8 mouse cellular contexts compared by ENCODE assay signal in the genomic region with DNA sequence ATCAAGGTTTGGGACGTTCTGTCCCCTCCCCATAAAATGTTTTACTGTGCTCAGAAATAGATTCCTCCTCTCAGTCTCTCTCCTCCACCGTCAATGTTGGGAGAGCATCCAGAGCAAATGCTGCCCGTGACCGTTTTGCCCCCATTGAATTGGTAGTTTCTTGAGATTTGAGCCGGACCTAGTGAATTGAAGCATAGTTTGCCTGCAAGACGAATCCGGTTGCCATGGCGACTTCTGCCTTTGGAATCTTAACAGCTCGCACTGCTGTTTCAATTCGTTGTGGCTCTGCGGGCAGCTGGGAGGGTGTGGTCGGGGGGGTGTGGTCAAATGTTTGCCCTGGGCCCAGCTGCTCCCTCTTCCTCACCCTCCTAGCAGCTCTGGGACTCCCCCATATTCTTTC. TPM values are rescaled to one million over a fixed set of nuclear protein-coding genes. Genes with fewer than 3 reads are reported as not detected.
DNase-seq lines count a peak whose midpoint lies in the region; ATAC-seq lines count a peak whose summit lies in the region.

No protein-coding gene starts in this region.

- H3K4me2 ChIP-seq in intestine, embryonic 14.5 days (ENCODE audit: low read length) = peak overlapping the region; percentile 68

- peak; percentile 27 for DNase-seq in cerebellum, adult 11 months
- DNase-seq in embryo, embryonic 11.5 days (ENCODE audit: low read depth, low spot score) = peak; percentile 76
- peak; percentile 39 for DNase-seq in gastrocnemius, postnatal 25 days
- DNase-seq in intestine, embryonic 14.5 days (ENCODE audit: low spot score) = peak; percentile 81
- DNase-seq in left cerebral cortex, postnatal 36 days (ENCODE audit: low spot score in 2 of 2) = peak; percentile 54 to 64
- peak; percentile 92 for DNase-seq in mesoderm, embryonic 11.5 days (ENCODE audit: low read depth, low spot score)
- DNase-seq in skeletal muscle tissue, adult 2 months (ENCODE audit: low read depth, low spot score) = peak; percentile 65

- peak overlapping the region; percentile 86 for H3K9ac ChIP-seq in intestine, embryonic 14.5 days (ENCODE audit: low read length)

- H3K9me3 ChIP-seq in intestine, embryonic 14.5 days (ENCODE audit: control insufficient read depth, low read length) = no peaks in the 10 kb centered on the region

- H3K4me3 ChIP-seq in intestine, embryonic 14.5 days (ENCODE audit: low read depth, low read length) = peak overlapping the region; percentile 94

- intact Hi-C loops in left cerebral cortex, postnatal 36 days (cut with DNase I) = loop anchor here (5.0 kb wide), 4 partner anchors 75 to 215 kb away; no protein-coding TSS in a partner anchor

- ATAC-seq in cerebellum, adult (ENCODE audit: insufficient number of reproducible peaks, low FRiP score, low TSS enrichment) = no peak
- ATAC-seq in intestine, embryonic 14.5 days (replicated peaks; ENCODE audit: low FRiP score, low TSS enrichment, low read depth) = no peak

- under 1% methylated on average over 12 of the region's 12 CpGs for WGBS in intestine, embryonic 14.5 days

- no peaks in the 10 kb centered on the region for H3K36me3 ChIP-seq in intestine, embryonic 14.5 days (ENCODE audit: control insufficient read depth, insufficient read depth, low read length)

- peak overlapping the region; percentile 92 for H3K27ac ChIP-seq in intestine, embryonic 14.5 days (ENCODE audit: low read depth)

- peaks cover 30% of the 10 kb centered on the region for H3K4me1 ChIP-seq in intestine, embryonic 14.5 days (replicated peaks; ENCODE audit: control insufficient read depth, insufficient read depth, low read length)

- H3K27me3 ChIP-seq in intestine, embryonic 14.5 days (replicated peaks; ENCODE audit: control insufficient read depth, insufficient read depth, low read length) = no peaks in the 10 kb centered on the region

RNA-seq across cellular contexts. Expression of gene Daam1, which starts 1.3 kb away (rescaled TPM):
- total RNA-seq in gastrocnemius, postnatal 25 days (2021) = 10 to 100 TPM; 10.4 to 13.8 TPM
- polyA plus RNA-seq in intestine, embryonic 14.5 days (2014; fragmentation: Nextera tagmentation; extraction: Ambion mirVana) = 15.6 and 16.1 TPM in 2 replicates
- 10 to 100 TPM; 49.3 to 53.9 TPM for total RNA-seq in left cerebral cortex, postnatal 36 days (2021)

Comparison
In these comparisons a context has a peak if more than half of its experiments do, and no peak if none do; other contexts are left out.
1. DNase-seq: peak in every context shown above with its lines; median percentile 92 in mesoderm, embryonic 11.5 days; 81 in intestine, embryonic 14.5 days; 76 in embryo, embryonic 11.5 days; 65 in skeletal muscle tissue, adult 2 months; 59 in left cerebral cortex, postnatal 36 days; 39 in gastrocnemius, postnatal 25 days; 27 in cerebellum, adult 11 months.